Mouse (Mus musculus): ENCODE data around the gene Smcr8. TPM values are rescaled to one million over a fixed set of nuclear protein-coding genes. Genes with fewer than 3 reads are reported as not detected.

The Smcr8 gene
- polyA plus RNA-seq, 1 experiment: 16.4 TPM

DNA sequence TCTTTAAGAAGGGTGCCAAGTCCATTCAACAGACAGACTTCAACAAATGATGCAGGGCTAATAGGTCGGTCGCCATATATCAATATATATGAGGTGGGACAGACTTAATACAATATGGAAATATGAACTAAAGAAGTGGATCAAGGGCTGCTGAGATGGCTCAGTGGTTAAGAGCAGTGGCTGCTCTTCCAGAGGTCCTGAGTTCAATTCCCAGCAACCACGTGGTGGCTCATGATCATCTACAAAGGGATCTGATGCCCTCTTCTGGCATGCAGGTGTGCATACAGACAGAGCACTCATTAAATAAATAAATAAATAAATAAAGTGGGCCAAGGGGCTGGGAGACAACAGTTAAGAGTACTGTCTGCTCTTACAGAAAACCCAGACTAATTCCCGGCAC lies 5.2 kb upstream of the Smcr8 start:
- DNase-seq: no peak
- Histone ChIP-seq H3K4me3 (replicated peaks; ENCODE audit: insufficient read depth, low read depth, low read length) (no peak overlapping the region), H3K27ac (ENCODE audit: insufficient read depth, low read length) (no peak overlapping the region), H3K4me1 (ENCODE audit: control insufficient read depth, insufficient read depth, low read length) (no peaks in the 10 kb centered on the region; the same call in 1 of the 2 replicates), H3K27me3 (ENCODE audit: control insufficient read depth, insufficient read depth, low read length) (no peaks in the 10 kb centered on the region)
- 81% methylated on average over 4 of the region's 4 CpGs for WGBS
- TF ChIP-seq POLR2A (IDR thresholded peaks at IDR 0.05; ENCODE audit: borderline replicate concordance, insufficient read depth, low read length): no peak
- TF ChIP-seq CTCF (IDR thresholded peaks at IDR 0.05; ENCODE audit: borderline replicate concordance, insufficient read depth, low read depth, low read length): no peak

DNA sequence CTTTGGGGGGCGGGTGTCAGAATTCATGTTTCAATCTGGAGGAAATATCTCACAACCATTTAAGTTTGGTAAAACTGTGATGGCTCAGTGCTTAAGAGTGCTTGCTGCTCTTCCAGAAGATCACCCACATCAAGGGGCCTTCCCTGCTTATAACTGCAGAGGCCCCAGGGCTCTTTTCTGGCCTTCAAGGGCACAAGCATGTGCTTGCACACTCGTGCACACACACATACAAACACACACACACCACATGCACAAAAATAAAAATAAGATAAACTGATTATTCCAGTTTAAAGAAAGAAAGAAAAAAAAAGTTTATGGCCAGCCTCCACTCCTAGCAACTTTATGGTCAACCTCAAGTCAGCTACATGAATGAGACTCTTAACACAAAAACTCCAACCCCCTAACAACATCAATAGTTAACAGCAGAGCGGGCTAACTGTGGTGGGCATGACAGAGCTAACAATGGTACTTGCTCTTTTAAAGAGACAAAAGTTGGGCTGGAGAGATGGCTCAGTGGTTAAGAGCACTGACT lies 3.1 kb upstream of the Smcr8 start:
- Histone ChIP-seq H3K4me3 (replicated peaks; ENCODE audit: insufficient read depth, low read depth, low read length) (no peak overlapping the region), H3K4me1 (ENCODE audit: control insufficient read depth, insufficient read depth, low read length) (peaks cover 4% of the 10 kb centered on the region; the same call in 1 of the 2 replicates), H3K27ac (ENCODE audit: insufficient read depth, low read length) (no peak overlapping the region), H3K27me3 (ENCODE audit: control insufficient read depth, insufficient read depth, low read length) (no peaks in the 10 kb centered on the region)
- TF ChIP-seq CTCF (IDR thresholded peaks at IDR 0.05; ENCODE audit: borderline replicate concordance, insufficient read depth, low read depth, low read length): no peak
- no peak for TF ChIP-seq POLR2A (IDR thresholded peaks at IDR 0.05; ENCODE audit: borderline replicate concordance, insufficient read depth, low read length)
- 88% methylated on average over 3 of the region's 3 CpGs for WGBS
- no peak for DNase-seq

DNA sequence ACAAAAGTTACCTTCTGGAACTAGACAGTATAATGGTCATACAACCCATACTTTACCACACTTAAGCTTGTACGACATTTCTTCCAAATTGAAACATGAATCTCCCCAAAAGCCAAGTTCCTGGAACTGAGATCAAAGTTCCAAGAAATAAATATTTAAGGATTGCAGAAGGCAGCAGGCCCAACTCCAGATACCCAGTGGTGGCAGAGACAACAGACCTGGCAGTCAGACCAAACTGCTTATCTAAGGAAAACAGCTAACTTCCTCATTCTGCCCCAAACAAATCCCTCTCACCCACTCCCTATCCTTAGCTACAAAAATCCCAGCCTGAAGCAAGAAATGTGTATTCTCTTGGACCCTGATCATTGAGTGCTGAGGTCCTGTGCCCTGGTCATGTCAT lies 2.5 kb upstream of the Smcr8 start:
- Histone ChIP-seq H3K27me3 (ENCODE audit: control insufficient read depth, insufficient read depth, low read length) (no peaks in the 10 kb centered on the region), H3K4me3 (replicated peaks; ENCODE audit: insufficient read depth, low read depth, low read length) (no peak overlapping the region), H3K27ac (ENCODE audit: insufficient read depth, low read length) (no peak overlapping the region), H3K4me1 (ENCODE audit: control insufficient read depth, insufficient read depth, low read length) (peaks cover 10% of the 10 kb centered on the region)
- 82% methylated on average over 1 of the region's 1 CpGs for WGBS
- TF ChIP-seq CTCF (IDR thresholded peaks at IDR 0.05; ENCODE audit: borderline replicate concordance, insufficient read depth, low read depth, low read length): no peak
- TF ChIP-seq POLR2A (IDR thresholded peaks at IDR 0.05; ENCODE audit: borderline replicate concordance, insufficient read depth, low read length): no peak
- DNase-seq: no peak

DNA sequence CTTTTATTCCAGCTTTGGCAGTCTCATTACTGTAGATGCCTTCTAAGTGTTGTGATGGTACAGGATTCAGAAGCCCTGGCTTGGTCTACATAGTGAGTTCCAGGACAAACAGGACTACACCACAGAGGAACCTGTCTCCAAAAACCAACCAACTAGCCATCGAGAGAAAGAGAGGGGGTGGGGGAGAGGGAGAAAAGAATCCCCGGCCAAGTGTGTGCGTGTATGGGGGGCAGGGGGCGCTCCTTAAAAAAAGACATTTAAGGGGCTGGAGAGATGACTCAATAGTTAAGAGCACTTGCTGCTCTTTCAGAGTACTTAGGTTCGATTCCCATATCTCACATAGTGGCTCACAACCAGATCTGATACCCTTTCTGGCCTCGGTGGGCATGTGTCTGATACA lies 1.7 kb upstream of the Smcr8 start:
- Histone ChIP-seq H3K4me3 (replicated peaks; ENCODE audit: insufficient read depth, low read depth, low read length) (no peak overlapping the region), H3K4me1 (ENCODE audit: control insufficient read depth, insufficient read depth, low read length) (peaks cover 13% of the 10 kb centered on the region), H3K27me3 (ENCODE audit: control insufficient read depth, insufficient read depth, low read length) (no peaks in the 10 kb centered on the region), H3K27ac (ENCODE audit: insufficient read depth, low read length) (no peak overlapping the region)
- DNase-seq: no peak
- 50% methylated on average over 6 of the region's 6 CpGs for WGBS
- TF ChIP-seq CTCF (IDR thresholded peaks at IDR 0.05; ENCODE audit: borderline replicate concordance, insufficient read depth, low read depth, low read length) (no peak), POLR2A (IDR thresholded peaks at IDR 0.05; ENCODE audit: borderline replicate concordance, insufficient read depth, low read length) (no peak)

DNA sequence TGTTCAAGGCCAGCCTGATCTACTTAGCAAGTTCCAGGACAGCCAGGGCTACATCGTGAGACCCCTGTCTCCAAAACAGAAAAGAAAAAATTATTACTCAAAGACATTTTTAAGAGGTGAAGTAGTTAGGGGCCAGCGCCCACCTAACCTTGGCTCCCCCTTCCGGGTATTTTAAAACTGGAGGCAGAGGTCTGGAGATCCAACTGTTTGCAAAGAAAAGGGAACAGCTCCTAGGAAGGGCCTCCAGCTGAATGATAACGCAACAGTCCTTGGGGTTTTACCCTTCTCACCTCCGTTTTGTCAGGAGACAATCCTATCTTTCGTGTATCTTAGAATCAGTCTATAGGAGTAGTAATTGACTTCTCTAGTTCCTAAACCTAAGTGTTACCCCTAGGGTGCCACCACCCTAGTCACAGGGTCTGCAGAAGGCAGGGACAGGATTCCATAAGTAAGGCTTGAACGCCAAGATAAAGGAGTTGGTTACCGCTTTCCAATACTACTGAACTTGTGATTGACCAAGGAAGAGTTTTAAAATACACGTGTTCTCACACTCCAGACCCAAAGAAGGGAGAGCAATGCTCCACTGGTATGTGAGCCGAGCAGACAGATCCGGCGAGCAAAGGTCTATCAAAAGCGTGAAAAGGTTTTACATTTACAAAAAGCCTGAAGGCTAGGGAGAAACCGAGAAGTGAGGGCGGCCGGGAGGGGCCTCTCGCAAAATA lies 1.1 kb upstream of the Smcr8 start:
- Histone ChIP-seq H3K27me3 (ENCODE audit: control insufficient read depth, insufficient read depth, low read length) (no peaks in the 10 kb centered on the region), H3K27ac (ENCODE audit: insufficient read depth, low read length) (no peak overlapping the region), H3K4me3 (replicated peaks; ENCODE audit: insufficient read depth, low read depth, low read length) (peak overlapping the region; percentile 83), H3K4me1 (ENCODE audit: control insufficient read depth, insufficient read depth, low read length) (peaks cover 16% of the 10 kb centered on the region)
- 4% methylated on average over 17 of the region's 17 CpGs for WGBS
- DNase-seq: no peak
- TF ChIP-seq CTCF (IDR thresholded peaks at IDR 0.05; ENCODE audit: borderline replicate concordance, insufficient read depth, low read depth, low read length): no peak
- TF ChIP-seq POLR2A (IDR thresholded peaks at IDR 0.05; ENCODE audit: borderline replicate concordance, insufficient read depth, low read length): no peak

DNA sequence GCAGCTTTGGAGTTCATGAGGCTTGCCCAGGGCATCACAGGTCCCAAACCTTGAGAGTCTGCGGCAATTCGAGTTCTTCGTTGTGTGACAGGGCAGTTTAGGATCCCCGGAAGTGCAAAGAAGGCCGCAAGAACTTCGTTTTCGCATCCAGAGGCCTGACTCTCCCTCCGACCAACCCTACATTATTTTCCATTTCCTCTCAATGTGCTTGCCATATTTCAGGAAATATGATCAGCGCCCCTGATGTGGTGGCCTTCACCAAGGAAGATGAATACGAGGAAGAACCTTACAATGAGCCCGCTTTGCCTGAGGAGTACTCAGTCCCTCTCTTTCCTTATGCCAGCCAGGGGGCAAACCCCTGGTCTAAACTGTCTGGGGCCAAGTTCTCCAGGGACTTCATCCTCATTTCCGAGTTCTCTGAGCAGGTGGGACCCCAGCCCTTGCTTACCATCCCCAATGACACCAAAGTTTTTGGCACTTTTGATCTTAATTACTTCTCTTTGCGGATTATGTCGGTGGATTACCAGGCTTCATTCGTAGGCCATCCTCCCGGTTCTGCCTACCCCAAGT lies 562 bp downstream of the Smcr8 start:
- no peak for TF ChIP-seq CTCF (IDR thresholded peaks at IDR 0.05; ENCODE audit: borderline replicate concordance, insufficient read depth, low read depth, low read length)
- TF ChIP-seq POLR2A (IDR thresholded peaks at IDR 0.05; ENCODE audit: borderline replicate concordance, insufficient read depth, low read length): no peak
- Histone ChIP-seq H3K4me1 (ENCODE audit: control insufficient read depth, insufficient read depth, low read length) (peaks cover 23% of the 10 kb centered on the region), H3K27ac (ENCODE audit: insufficient read depth, low read length) (peak overlapping the region; percentile 37; the same call in 1 of the 2 replicates), H3K4me3 (replicated peaks; ENCODE audit: insufficient read depth, low read depth, low read length) (peak overlapping the region; percentile 83), H3K27me3 (ENCODE audit: control insufficient read depth, insufficient read depth, low read length) (no peaks in the 10 kb centered on the region)
- DNase-seq: no peak
- WGBS: 23% methylated on average over 16 of the region's 16 CpGs

DNA sequence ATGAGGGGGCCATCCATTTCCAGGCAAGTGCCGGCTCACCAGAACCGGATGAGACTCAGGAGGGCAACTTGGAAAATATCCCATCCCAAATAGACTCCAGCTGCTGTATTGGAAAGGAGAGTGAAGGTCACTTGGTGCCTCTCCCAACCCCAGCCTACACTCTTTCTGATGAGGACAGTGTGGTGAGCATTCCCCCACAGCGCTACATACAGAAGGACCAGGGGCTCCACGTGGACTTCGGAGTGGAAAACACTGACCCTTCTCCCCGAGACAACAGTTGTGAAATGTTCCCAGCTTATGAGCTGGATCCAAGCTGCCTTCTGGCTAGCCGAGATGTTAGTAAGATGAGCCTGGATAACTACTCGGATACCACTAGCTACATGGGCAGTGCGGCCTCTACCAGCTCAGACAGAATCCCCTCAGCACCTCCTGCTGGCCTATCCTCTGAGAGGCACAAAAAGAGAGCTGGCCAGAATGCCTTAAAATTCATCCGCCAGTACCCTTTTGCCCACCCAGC lies 2.4 kb downstream of the Smcr8 start:
- no peak for DNase-seq
- peaks cover 26% of the 10 kb centered on the region for H3K4me1 ChIP-seq (ENCODE audit: control insufficient read depth, insufficient read depth, low read length)
- peak overlapping the region; percentile 26 for H3K4me3 ChIP-seq (replicated peaks; ENCODE audit: insufficient read depth, low read depth, low read length)
- 62% methylated on average over 10 of the region's 10 CpGs for WGBS
- H3K27ac ChIP-seq (ENCODE audit: insufficient read depth, low read length): no peak overlapping the region
- H3K27me3 ChIP-seq (ENCODE audit: control insufficient read depth, insufficient read depth, low read length): no peaks in the 10 kb centered on the region
- TF ChIP-seq CTCF (IDR thresholded peaks at IDR 0.05; ENCODE audit: borderline replicate concordance, insufficient read depth, low read depth, low read length) (no peak), POLR2A (IDR thresholded peaks at IDR 0.05; ENCODE audit: borderline replicate concordance, insufficient read depth, low read length) (no peak)

Data from cerebellum, adult 2 months (tissue).